Mouse (Mus musculus): ENCODE measurements at regions not wholly inside any gene's neighbourhood (a gene's known extent, or its start where the extent isn't known, plus 50 kb on each side); places are given as distances from the start of the nearest gene placed in this dataset.

GRCm38 (mm10) chr1:42169505-42169904 is 526.1 kb upstream of the Pou3f3 start:
- WGBS = 85% methylated on average over 3 of the region's 3 CpGs
- Histone ChIP-seq H3K4me3 (ENCODE audit: low read depth, low read length) (no peak overlapping the region), H3K27me3 (replicated peaks; ENCODE audit: control insufficient read depth, insufficient read depth, low read length) (no peaks in the 10 kb centered on the region), H3K4me1 (replicated peaks; ENCODE audit: control insufficient read depth, insufficient read depth, low read length) (no peaks in the 10 kb centered on the region), H3K4me2 (replicated peaks; ENCODE audit: low read depth) (no peak overlapping the region), H3K27ac (ENCODE audit: low read depth, low read length) (no peak overlapping the region), H3K36me3 (ENCODE audit: control insufficient read depth, insufficient read depth) (no peaks in the 10 kb centered on the region), H3K9ac (ENCODE audit: low read depth, low read length) (no peak overlapping the region), H3K9me3 (ENCODE audit: control insufficient read depth) (no peaks in the 10 kb centered on the region)
- no peak for ATAC-seq
- TF ChIP-seq CTCF (IDR thresholded peaks at IDR 0.05; ENCODE audit: low read depth) = no peak

GRCm38 (mm10) chr1:42186295-42186694 is 509.3 kb upstream of the Pou3f3 start:
- no peaks in the 10 kb centered on the region for H3K36me3 ChIP-seq (ENCODE audit: control insufficient read depth, insufficient read depth)
- no peaks in the 10 kb centered on the region for H3K4me1 ChIP-seq (replicated peaks; ENCODE audit: control insufficient read depth, insufficient read depth, low read length)
- H3K27me3 ChIP-seq (replicated peaks; ENCODE audit: control insufficient read depth, insufficient read depth, low read length) = no peaks in the 10 kb centered on the region
- no peak overlapping the region for H3K27ac ChIP-seq (ENCODE audit: low read depth, low read length)
- no peak overlapping the region for H3K4me2 ChIP-seq (replicated peaks; ENCODE audit: low read depth)
- H3K9ac ChIP-seq (ENCODE audit: low read depth, low read length) = no peak overlapping the region
- ATAC-seq = no peak
- no peaks in the 10 kb centered on the region for H3K9me3 ChIP-seq (ENCODE audit: control insufficient read depth)
- H3K4me3 ChIP-seq (ENCODE audit: low read depth, low read length) = no peak overlapping the region
- TF ChIP-seq CTCF (IDR thresholded peaks at IDR 0.05; ENCODE audit: low read depth) = no peak

GRCm38 (mm10) chr1:42228098-42228497 is 467.5 kb upstream of the Pou3f3 start:
- no peak overlapping the region for H3K4me2 ChIP-seq (replicated peaks; ENCODE audit: low read depth)
- H3K9me3 ChIP-seq (ENCODE audit: control insufficient read depth) = no peaks in the 10 kb centered on the region
- no peaks in the 10 kb centered on the region for H3K27me3 ChIP-seq (replicated peaks; ENCODE audit: control insufficient read depth, insufficient read depth, low read length)
- H3K36me3 ChIP-seq (ENCODE audit: control insufficient read depth, insufficient read depth) = no peaks in the 10 kb centered on the region
- no peaks in the 10 kb centered on the region for H3K4me1 ChIP-seq (replicated peaks; ENCODE audit: control insufficient read depth, insufficient read depth, low read length)
- 100% methylated on average over 1 of the region's 1 CpGs for WGBS
- no peak overlapping the region for H3K9ac ChIP-seq (ENCODE audit: low read depth, low read length)
- H3K27ac ChIP-seq (ENCODE audit: low read depth, low read length) = no peak overlapping the region
- no peak for ATAC-seq
- H3K4me3 ChIP-seq (ENCODE audit: low read depth, low read length) = no peak overlapping the region
- TF ChIP-seq CTCF (IDR thresholded peaks at IDR 0.05; ENCODE audit: low read depth) = no peak

- no peaks in the 10 kb centered on the region for H3K27me3 ChIP-seq (replicated peaks; ENCODE audit: control insufficient read depth, insufficient read depth, low read length)
- H3K9me3 ChIP-seq (ENCODE audit: control insufficient read depth) = no peaks in the 10 kb centered on the region
- no peak overlapping the region for H3K27ac ChIP-seq (ENCODE audit: low read depth, low read length)
- no peaks in the 10 kb centered on the region for H3K4me1 ChIP-seq (replicated peaks; ENCODE audit: control insufficient read depth, insufficient read depth, low read length)
- ATAC-seq = no peak
- H3K36me3 ChIP-seq (ENCODE audit: control insufficient read depth, insufficient read depth) = no peaks in the 10 kb centered on the region
- WGBS = 64% methylated on average over 12 of the region's 12 CpGs
- no peak for TF ChIP-seq CTCF (IDR thresholded peaks at IDR 0.05; ENCODE audit: low read depth)
- H3K9ac ChIP-seq (ENCODE audit: low read depth, low read length) = no peak overlapping the region
- no peak overlapping the region for H3K4me3 ChIP-seq (ENCODE audit: low read depth, low read length)
- H3K4me2 ChIP-seq (replicated peaks; ENCODE audit: low read depth) = peak overlapping the region; percentile 32; the same call in 1 of the 2 replicates
Observed at GRCm38 (mm10) chr1:42229711-42230110, 465.9 kb upstream of the Pou3f3 start.

GRCm38 (mm10) chr1:42230469-42231040 is 465.0 kb upstream of the Pou3f3 start:
- WGBS = 80% methylated on average over 21 of the region's 21 CpGs
- no peak for ATAC-seq
- Histone ChIP-seq H3K4me1 (replicated peaks; ENCODE audit: control insufficient read depth, insufficient read depth, low read length) (no peaks in the 10 kb centered on the region), H3K27me3 (replicated peaks; ENCODE audit: control insufficient read depth, insufficient read depth, low read length) (no peaks in the 10 kb centered on the region), H3K27ac (ENCODE audit: low read depth, low read length) (no peak overlapping the region), H3K9me3 (ENCODE audit: control insufficient read depth) (no peaks in the 10 kb centered on the region), H3K36me3 (ENCODE audit: control insufficient read depth, insufficient read depth) (no peaks in the 10 kb centered on the region), H3K9ac (ENCODE audit: low read depth, low read length) (no peak overlapping the region), H3K4me2 (replicated peaks; ENCODE audit: low read depth) (no peak overlapping the region), H3K4me3 (ENCODE audit: low read depth, low read length) (no peak overlapping the region)
- TF ChIP-seq CTCF (IDR thresholded peaks at IDR 0.05; ENCODE audit: low read depth) = no peak

GRCm38 (mm10) chr1:42231091-42231490 is 464.5 kb upstream of the Pou3f3 start:
- no peak for ATAC-seq
- TF ChIP-seq CTCF (IDR thresholded peaks at IDR 0.05; ENCODE audit: low read depth) = no peak

GRCm38 (mm10) chr1:42231897-42232296 is 463.7 kb upstream of the Pou3f3 start:
- H3K4me2 ChIP-seq (replicated peaks; ENCODE audit: low read depth) = no peak overlapping the region
- H3K4me1 ChIP-seq (replicated peaks; ENCODE audit: control insufficient read depth, insufficient read depth, low read length) = no peaks in the 10 kb centered on the region
- H3K36me3 ChIP-seq (ENCODE audit: control insufficient read depth, insufficient read depth) = no peaks in the 10 kb centered on the region
- no peak overlapping the region for H3K4me3 ChIP-seq (ENCODE audit: low read depth, low read length)
- H3K27me3 ChIP-seq (replicated peaks; ENCODE audit: control insufficient read depth, insufficient read depth, low read length) = no peaks in the 10 kb centered on the region
- H3K9ac ChIP-seq (ENCODE audit: low read depth, low read length) = no peak overlapping the region
- H3K27ac ChIP-seq (ENCODE audit: low read depth, low read length) = no peak overlapping the region
- TF ChIP-seq CTCF (IDR thresholded peaks at IDR 0.05; ENCODE audit: low read depth) = no peak
- no peak for ATAC-seq
- WGBS = 72% methylated on average over 5 of the region's 5 CpGs
- no peaks in the 10 kb centered on the region for H3K9me3 ChIP-seq (ENCODE audit: control insufficient read depth)

More at GRCm38 (mm10) chr1:42231091-42231490, 464.5 kb upstream of the Pou3f3 start:
- no peaks in the 10 kb centered on the region for H3K9me3 ChIP-seq (ENCODE audit: control insufficient read depth)
- H3K4me2 ChIP-seq (replicated peaks; ENCODE audit: low read depth) = no peak overlapping the region
- H3K27me3 ChIP-seq (replicated peaks; ENCODE audit: control insufficient read depth, insufficient read depth, low read length) = no peaks in the 10 kb centered on the region
- no peak overlapping the region for H3K9ac ChIP-seq (ENCODE audit: low read depth, low read length)
- 60% methylated on average over 5 of the region's 5 CpGs for WGBS
- no peak overlapping the region for H3K4me3 ChIP-seq (ENCODE audit: low read depth, low read length)
- H3K4me1 ChIP-seq (replicated peaks; ENCODE audit: control insufficient read depth, insufficient read depth, low read length) = no peaks in the 10 kb centered on the region
- no peak overlapping the region for H3K27ac ChIP-seq (ENCODE audit: low read depth, low read length)
- no peaks in the 10 kb centered on the region for H3K36me3 ChIP-seq (ENCODE audit: control insufficient read depth, insufficient read depth)

Data from intestine, postnatal 0 days (tissue).